11 mouse cellular contexts compared by ENCODE assay signal in genomic region chr11:106752103-106752502, GRCm38 (mm10). TPM values are rescaled to one million over a fixed set of nuclear protein-coding genes. Genes with fewer than 3 reads are reported as not detected.
DNase-seq lines count a peak whose midpoint lies in the region; ATAC-seq and TF ChIP-seq lines count a peak whose summit lies in the region.
"Had no signal": no experiment of that assay in that cellular context is flagged by ENCODE, and none has a peak within 500 bp of the region (broad histone marks: within the 10 kb centered on the region; RNA-seq: fewer than 3 reads in every experiment).

No protein-coding gene starts in this region.

- WGBS in liver, embryonic 14.5 days (ENCODE audit: insufficient replicate concordance), result 14% methylated on average over 7 of the region's 7 CpGs
- WGBS in small intestine, adult 2 months, result 47% methylated on average over 7 of the region's 7 CpGs
- 92% methylated on average over 7 of the region's 7 CpGs for WGBS in hindbrain, embryonic 14.5 days

- peak; percentile 24 for DNase-seq in adrenal gland, adult 2 months
- no peak for DNase-seq in adrenal gland, postnatal 14 days
- DNase-seq in B cell, adult 2 months, result peak; percentile 69 to 72
- DNase-seq in liver, embryonic 14.5 days (ENCODE audit: low read depth in 3 of 3, low spot score in 3 of 3), result no peak
- DNase-seq in right cerebral cortex, postnatal 14 days, result no peak
- DNase-seq in cerebellum, postnatal 36 days, result no peak
- no peak for DNase-seq in hindbrain, embryonic 14.5 days (ENCODE audit: low spot score)
- DNase-seq: embryo, embryonic 11 days; kidney, adult 2 months had no signal

- no peaks in the 10 kb centered on the region for H3K36me3 ChIP-seq in liver, embryonic 14.5 days (replicated peaks; ENCODE audit: control insufficient read depth, insufficient read depth, low read depth)
- no peaks in the 10 kb centered on the region for H3K36me3 ChIP-seq in small intestine, adult 2 months (ENCODE audit: control insufficient read depth, insufficient read depth, low read length)
- no peaks in the 10 kb centered on the region for H3K36me3 ChIP-seq in hindbrain, embryonic 14.5 days (replicated peaks; ENCODE audit: control insufficient read depth, insufficient read depth)
- H3K36me3 ChIP-seq: neural tube, embryonic 12.5 days had no signal

- peak overlapping the region; percentile 31; the same call in 1 of the 2 replicates for H3K4me2 ChIP-seq in liver, embryonic 14.5 days (ENCODE audit: low read depth)
- H3K4me2 ChIP-seq in hindbrain, embryonic 14.5 days (replicated peaks), result no peak overlapping the region
- H3K4me2 ChIP-seq: neural tube, embryonic 12.5 days had no signal

- ATAC-seq in liver, embryonic 14.5 days (ENCODE audit: insufficient read depth), result no peak
- no peak for ATAC-seq in hindbrain, embryonic 14.5 days (ENCODE audit: low FRiP score)

- peaks cover 0 to 9% of the 10 kb centered on the region in 2 experiments; a peak in 2 of 4 replicates for H3K4me1 ChIP-seq in liver, embryonic 14.5 days (replicated peaks; ENCODE audit: control insufficient read depth in 2 of 2, insufficient read depth in 2 of 2, low read length in 1 of 2)
- H3K4me1 ChIP-seq in small intestine, adult 2 months (ENCODE audit: control insufficient read depth, insufficient read depth, insufficient read length, low read length), result no peaks in the 10 kb centered on the region
- no peaks in the 10 kb centered on the region for H3K4me1 ChIP-seq in hindbrain, embryonic 14.5 days (replicated peaks; ENCODE audit: control insufficient read depth, insufficient read depth, low read length)
- H3K4me1 ChIP-seq: neural tube, embryonic 12.5 days had no signal

- H3K9me3 ChIP-seq in liver, embryonic 14.5 days (ENCODE audit: control insufficient read depth, low read length), result no peaks in the 10 kb centered on the region
- no peaks in the 10 kb centered on the region for H3K9me3 ChIP-seq in hindbrain, embryonic 14.5 days (ENCODE audit: control insufficient read depth, low read length)
- H3K9me3 ChIP-seq: neural tube, embryonic 12.5 days had no signal

- no peak overlapping the region for H3K9ac ChIP-seq in liver, embryonic 14.5 days (replicated peaks)
- H3K9ac ChIP-seq in hindbrain, embryonic 14.5 days, result no peak overlapping the region
- H3K9ac ChIP-seq: neural tube, embryonic 12.5 days had no signal

- no peak for TF ChIP-seq EP300 in liver, embryonic 14.5 days (IDR thresholded peaks at IDR 0.05; ENCODE audit: low read depth)

- H3K4me3 ChIP-seq in liver, embryonic 14.5 days (ENCODE audit: insufficient read depth in 1 of 2, low read depth in 2 of 2, low read length in 2 of 2), result no peak overlapping the region; a peak in 1 of 4 replicates
- H3K4me3 ChIP-seq in small intestine, adult 2 months (ENCODE audit: low read depth, low read length), result no peak overlapping the region
- no peak overlapping the region for H3K4me3 ChIP-seq in hindbrain, embryonic 14.5 days (replicated peaks; ENCODE audit: low read length)
- H3K4me3 ChIP-seq: neural tube, embryonic 12.5 days had no signal

- no peaks in the 10 kb centered on the region; the same call in 1 of the 2 replicates for H3K27me3 ChIP-seq in liver, embryonic 14.5 days (ENCODE audit: control insufficient read depth, insufficient read depth, low read length)
- H3K27me3 ChIP-seq in small intestine, adult 2 months (ENCODE audit: control insufficient read depth, insufficient read depth, low read length), result no peaks in the 10 kb centered on the region
- no peaks in the 10 kb centered on the region for H3K27me3 ChIP-seq in hindbrain, embryonic 14.5 days (ENCODE audit: control insufficient read depth, insufficient read depth, low read length)
- H3K27me3 ChIP-seq: neural tube, embryonic 12.5 days had no signal

- no peak overlapping the region for H3K27ac ChIP-seq in liver, embryonic 14.5 days
- H3K27ac ChIP-seq in small intestine, adult 2 months (ENCODE audit: insufficient read depth, low read depth, low read length), result peak overlapping the region; percentile 92
- no peak overlapping the region for H3K27ac ChIP-seq in hindbrain, embryonic 14.5 days
- H3K27ac ChIP-seq: neural tube, embryonic 12.5 days had no signal

- no peak for TF ChIP-seq CTCF in liver, embryonic 14.5 days (IDR thresholded peaks at IDR 0.05; ENCODE audit: low read depth)
- no peak for TF ChIP-seq CTCF in small intestine, adult 2 months (IDR thresholded peaks at IDR 0.05; ENCODE audit: extremely low read depth, insufficient read length, insufficient replicate concordance, low read depth, low read length)

- no peak for TF ChIP-seq POLR2A in small intestine, adult 2 months (IDR thresholded peaks at IDR 0.05; ENCODE audit: low read depth, low read length)

RNA-seq across cellular contexts. Expression of gene Milr1, which starts 1.1 kb away (rescaled TPM):
- total RNA-seq in adrenal gland, adult 2 months (2021), result 1 to 10 TPM in 1 of 2 experiments, under 1 TPM in 1; 0.81 to 2.6 TPM
- polyA plus RNA-seq in adrenal gland, adult 2 months (2012; rRNA removed), result not detected in 2 replicates
- total RNA-seq in adrenal gland, postnatal 14 days (2021), result 0.67 and 1.9 TPM in 2 replicates
- polyA plus RNA-seq in liver, embryonic 14.5 days (2012; rRNA removed), result 1.00 and 2.2 TPM in 2 replicates
- polyA plus RNA-seq in liver, embryonic 14.5 days (2014; fragmentation: Nextera tagmentation; extraction: Ambion mirVana), result 2.2 and 3.0 TPM in 2 replicates
- polyA plus RNA-seq in small intestine, adult 2 months (2012; rRNA removed), result 0.30 and 0.77 TPM in 2 replicates
- 0.74 and 0.79 TPM in 2 replicates for polyA plus RNA-seq in hindbrain, embryonic 14.5 days (2014; fragmentation: Nextera tagmentation; extraction: Ambion mirVana)

RNA-seq across cellular contexts. Expression of gene Pecam1, which starts 1.7 kb away (rescaled TPM):
- 10 to 100 TPM; 64.0 to 94.8 TPM for total RNA-seq in adrenal gland, adult 2 months (2021)
- polyA plus RNA-seq in adrenal gland, adult 2 months (2012; rRNA removed), result 15.5 and 17.5 TPM in 2 replicates
- total RNA-seq in adrenal gland, postnatal 14 days (2021), result 110 and 152 TPM in 2 replicates
- 4.6 and 6.3 TPM in 2 replicates for polyA plus RNA-seq in liver, embryonic 14.5 days (2012; rRNA removed)
- polyA plus RNA-seq in liver, embryonic 14.5 days (2014; fragmentation: Nextera tagmentation; extraction: Ambion mirVana), result 5.5 and 6.1 TPM in 2 replicates
- polyA plus RNA-seq in small intestine, adult 2 months (2012; rRNA removed), result 6.3 and 10.7 TPM in 2 replicates
- polyA plus RNA-seq in hindbrain, embryonic 14.5 days (2014; fragmentation: Nextera tagmentation; extraction: Ambion mirVana), result 16.0 and 16.9 TPM in 2 replicates

RNA-seq across cellular contexts. Expression of gene Polg2, which starts 27.2 kb away (rescaled TPM):
- total RNA-seq in adrenal gland, adult 2 months (2021), result 1 to 10 TPM; 3.3 to 6.2 TPM
- 6.0 and 8.1 TPM in 2 replicates for polyA plus RNA-seq in adrenal gland, adult 2 months (2012; rRNA removed)
- total RNA-seq in adrenal gland, postnatal 14 days (2021), result 6.6 and 7.3 TPM in 2 replicates
- 2.7 and 3.8 TPM in 2 replicates for polyA plus RNA-seq in liver, embryonic 14.5 days (2012; rRNA removed)
- polyA plus RNA-seq in liver, embryonic 14.5 days (2014; fragmentation: Nextera tagmentation; extraction: Ambion mirVana), result 4.4 and 5.0 TPM in 2 replicates
- 4.4 and 11.0 TPM in 2 replicates for polyA plus RNA-seq in small intestine, adult 2 months (2012; rRNA removed)
- 8.6 and 9.7 TPM in 2 replicates for polyA plus RNA-seq in hindbrain, embryonic 14.5 days (2014; fragmentation: Nextera tagmentation; extraction: Ambion mirVana)

RNA-seq across cellular contexts. Expression of gene Ddx5, which starts 36.9 kb away (rescaled TPM):
- 1,000 to 10,000 TPM in 1 of 2 experiments, 100 to 1,000 TPM in 1; 763 to 1,110 TPM for total RNA-seq in adrenal gland, adult 2 months (2021)
- 2,814 and 2,984 TPM in 2 replicates for polyA plus RNA-seq in adrenal gland, adult 2 months (2012; rRNA removed)
- total RNA-seq in adrenal gland, postnatal 14 days (2021), result 755 and 762 TPM in 2 replicates
- polyA plus RNA-seq in liver, embryonic 14.5 days (2012; rRNA removed), result 87.2 and 138 TPM in 2 replicates
- polyA plus RNA-seq in liver, embryonic 14.5 days (2014; fragmentation: Nextera tagmentation; extraction: Ambion mirVana), result 122 and 130 TPM in 2 replicates
- 247 and 493 TPM in 2 replicates for polyA plus RNA-seq in small intestine, adult 2 months (2012; rRNA removed)
- 417 and 429 TPM in 2 replicates for polyA plus RNA-seq in hindbrain, embryonic 14.5 days (2014; fragmentation: Nextera tagmentation; extraction: Ambion mirVana)

RNA-seq across cellular contexts. Expression of gene Cep95, which starts 36.9 kb away (rescaled TPM):
- 10 to 100 TPM in 1 of 2 experiments, 1 to 10 TPM in 1; 7.1 to 12.5 TPM for total RNA-seq in adrenal gland, adult 2 months (2021)
- polyA plus RNA-seq in adrenal gland, adult 2 months (2012; rRNA removed), result 0.73 and 0.92 TPM in 2 replicates
- 12.2 and 13.2 TPM in 2 replicates for total RNA-seq in adrenal gland, postnatal 14 days (2021)
- polyA plus RNA-seq in liver, embryonic 14.5 days (2012; rRNA removed), result 4.0 and 9.9 TPM in 2 replicates
- 6.1 and 6.6 TPM in 2 replicates for polyA plus RNA-seq in liver, embryonic 14.5 days (2014; fragmentation: Nextera tagmentation; extraction: Ambion mirVana)
- 0.37 and 0.95 TPM in 2 replicates for polyA plus RNA-seq in small intestine, adult 2 months (2012; rRNA removed)
- polyA plus RNA-seq in hindbrain, embryonic 14.5 days (2014; fragmentation: Nextera tagmentation; extraction: Ambion mirVana), result 10.8 and 11.4 TPM in 2 replicates

Comparison
In these comparisons a context has a peak if more than half of its experiments do, and no peak if none do; other contexts are left out.
1. DNase-seq: peak in adrenal gland, adult 2 months (single experiment) and B cell, adult 2 months (2 of 2); none in adrenal gland, postnatal 14 days (single experiment), liver, embryonic 14.5 days (0 of 3), right cerebral cortex, postnatal 14 days (single experiment), cerebellum, postnatal 36 days (0 of 2) and hindbrain, embryonic 14.5 days (single experiment).